Mouse (Mus musculus) erythroblast, embryonic 14.5 days (primary cell): ENCODE measurements around the gene Ascc2. TPM values are rescaled to one million over a fixed set of nuclear protein-coding genes. Genes with fewer than 3 reads are reported as not detected.

Experiments used
- H3K27me3 ChIP-seq: 2 replicates; pipeline ENCODE4 v1.6.1; 2012; ENCODE audit warnings: inconsistent platforms; ENCODE audit not compliant: control insufficient read depth
- H3K36me3 ChIP-seq: 2 replicates; pipeline ENCODE4 v1.6.1; 2012; ENCODE audit warnings: mild to moderate bottlenecking, inconsistent platforms; ENCODE audit not compliant: control insufficient read depth
- H3K4me1 ChIP-seq: 2 replicates; pipeline ENCODE4 v1.6.1; 2012; ENCODE audit warnings: inconsistent platforms; ENCODE audit not compliant: control insufficient read depth
- H3K4me3 ChIP-seq: replicated peaks from 2 replicates; pipeline ENCODE3; 2012; ENCODE audit warnings: moderate library complexity, mild to moderate bottlenecking, inconsistent platforms
- H3K9me3 ChIP-seq: 2 replicates; pipeline ENCODE4 v1.6.1; 2012; ENCODE audit warnings: low read length, inconsistent platforms, mixed read lengths; ENCODE audit not compliant: control insufficient read depth
- GATA1 ChIP-seq: IDR thresholded peaks from 2 replicates; pipeline ENCODE4 v1.6.1; 2012; ENCODE audit warnings: low read length, inconsistent platforms, mixed read lengths
- TAL1 ChIP-seq: IDR thresholded peaks from 3 replicates; pipeline ENCODE4 v1.6.1; 2012; ENCODE audit warnings: low read length, inconsistent platforms, mixed read lengths
- polyA plus RNA-seq: library from polyadenylated mRNA; stranded (reverse); fragments of >175 nt; gene quantifications from 2 replicates; pipeline ENCODE4 v1.2.3, GENCODE M21; 2012

The Ascc2 gene
- polyA plus RNA-seq, 1 experiment, result 5.3 TPM

DNA sequence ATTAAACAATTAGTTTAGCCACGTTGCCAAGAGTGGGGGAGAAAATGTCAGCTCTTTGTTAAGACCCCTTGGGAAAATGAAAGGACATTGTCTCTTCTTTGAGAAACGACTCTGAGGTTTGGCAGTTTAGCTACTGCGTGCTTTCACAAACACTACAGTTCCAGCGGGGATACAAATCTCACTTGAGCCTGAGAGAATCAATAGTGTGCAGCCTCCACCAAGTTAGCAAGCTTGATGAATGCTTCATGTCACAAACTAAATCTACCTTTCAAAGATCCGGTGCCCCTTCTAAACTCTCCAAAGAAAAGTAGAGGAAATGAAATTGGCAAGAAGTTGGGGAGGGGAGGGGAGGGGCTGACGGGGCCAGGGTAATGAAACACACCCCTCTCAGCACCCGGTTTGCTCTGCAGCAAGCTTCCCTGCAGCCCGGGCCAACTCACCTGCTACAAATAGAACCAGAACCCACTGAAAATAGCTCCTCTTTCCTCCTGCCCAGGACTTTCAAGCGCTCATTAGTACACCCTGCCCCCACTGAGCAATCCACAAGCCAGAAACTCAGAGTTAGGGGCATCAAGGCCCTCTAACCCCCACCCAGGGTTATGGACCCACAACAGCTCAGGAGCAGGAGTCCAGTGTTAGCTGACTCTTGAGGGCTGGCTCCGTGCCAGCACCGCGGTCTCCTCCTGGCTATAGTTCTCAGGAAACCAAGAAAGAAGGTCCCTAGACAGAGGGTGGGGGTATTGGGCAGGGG lies 34.7 kb upstream of the Ascc2 start:
- Histone ChIP-seq H3K36me3 (no peaks in the 10 kb centered on the region), H3K9me3 (peaks cover 3% of the 10 kb centered on the region; the same call in 1 of the 2 replicates), H3K27me3 (peaks cover 45% of the 10 kb centered on the region), H3K4me3 (no peak overlapping the region), H3K4me1 (peaks cover 13% of the 10 kb centered on the region)
- TF ChIP-seq GATA1, result no peak
- no peak for TF ChIP-seq TAL1

GRCm38 (mm10) chr11:4604441-4604840 lies 33.1 kb upstream of the Ascc2 start:
- peaks cover 3% of the 10 kb centered on the region; the same call in 1 of the 2 replicates for H3K9me3 ChIP-seq
- TF ChIP-seq GATA1, result no peak
- H3K4me1 ChIP-seq, result peaks cover 13% of the 10 kb centered on the region
- no peak overlapping the region for H3K4me3 ChIP-seq
- H3K27me3 ChIP-seq, result peaks cover 51% of the 10 kb centered on the region
- no peaks in the 10 kb centered on the region for H3K36me3 ChIP-seq

- Histone ChIP-seq H3K4me3 (no peak overlapping the region), H3K4me1 (peaks cover 13% of the 10 kb centered on the region), H3K36me3 (no peaks in the 10 kb centered on the region), H3K9me3 (peaks cover 3% of the 10 kb centered on the region; the same call in 1 of the 2 replicates), H3K27me3 (peaks cover 59% of the 10 kb centered on the region)
- TF ChIP-seq TAL1 (no peak), GATA1 (no peak)
These were observed 32.1 kb upstream of the Ascc2 start for GRCm38 (mm10) chr11:4605414-4605813.

DNA sequence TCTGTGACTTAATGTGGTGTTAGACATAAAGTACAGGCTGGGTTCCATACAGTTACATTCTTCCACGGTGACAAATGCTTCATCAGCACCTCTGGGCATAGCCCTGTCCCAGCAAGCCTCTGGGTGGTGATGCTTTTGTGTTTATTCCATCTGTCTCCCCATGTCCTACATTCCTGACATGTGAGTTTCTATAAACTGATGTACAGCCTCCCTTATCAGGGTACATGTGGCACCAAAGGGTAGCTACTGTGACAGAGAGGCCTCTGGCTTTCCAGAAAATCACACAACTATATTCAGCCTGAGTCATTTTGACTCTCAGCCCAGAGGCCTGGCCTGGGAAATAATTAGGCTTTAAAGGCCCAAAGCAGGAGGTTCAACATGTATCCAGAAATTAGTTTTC lies 31.0 kb upstream of the Ascc2 start:
- Histone ChIP-seq H3K4me3 (no peak overlapping the region), H3K4me1 (peaks cover 13% of the 10 kb centered on the region), H3K36me3 (no peaks in the 10 kb centered on the region), H3K9me3 (peaks cover 3% of the 10 kb centered on the region; the same call in 1 of the 2 replicates), H3K27me3 (peaks cover 68% of the 10 kb centered on the region)
- TF ChIP-seq TAL1 (no peak), GATA1 (no peak)

DNA sequence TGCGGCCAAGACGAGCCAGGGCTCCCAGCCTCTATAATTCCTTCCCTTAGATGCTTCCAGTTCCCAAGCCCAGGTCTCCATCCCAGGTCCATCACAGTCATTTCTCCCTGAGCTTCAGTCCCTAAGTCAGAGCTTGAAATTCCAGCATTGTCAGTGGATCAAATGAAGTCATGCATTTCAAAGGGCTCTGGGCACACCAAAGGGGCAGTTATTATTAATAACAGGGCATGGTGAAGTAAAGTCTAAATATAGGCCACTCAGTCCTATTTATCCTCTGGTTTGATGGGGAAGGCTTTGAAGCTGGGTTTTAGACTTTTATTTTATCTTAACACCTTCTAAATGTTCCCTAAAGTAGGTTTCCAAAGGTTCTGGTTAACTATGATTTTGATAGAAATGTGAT lies 25.6 kb upstream of the Ascc2 start:
- H3K4me3 ChIP-seq, result no peak overlapping the region
- H3K4me1 ChIP-seq, result no peaks in the 10 kb centered on the region
- TF ChIP-seq TAL1 (no peak), GATA1 (no peak)
- H3K36me3 ChIP-seq, result no peaks in the 10 kb centered on the region
- H3K9me3 ChIP-seq, result no peaks in the 10 kb centered on the region
- peaks cover 51% of the 10 kb centered on the region for H3K27me3 ChIP-seq

- no peaks in the 10 kb centered on the region for H3K9me3 ChIP-seq
- no peak within 1 kb of the TSS for H3K4me3 ChIP-seq
- H3K36me3 ChIP-seq, result no peaks in the 10 kb centered on the region
- no peaks in the 10 kb centered on the region for H3K4me1 ChIP-seq
- peaks cover 26% of the 10 kb centered on the region for H3K27me3 ChIP-seq
- no peak for TF ChIP-seq GATA1
- no peak for TF ChIP-seq TAL1
These were observed 17.5 kb upstream of the Ascc2 start, which contains the start of gene Gm11032 for GRCm38 (mm10) chr11:4620017-4620485. Gm11032 (plus strand) TSS chr11:4620067.

GRCm38 (mm10) chr11:4620501-4621108 lies 16.9 kb upstream of the Ascc2 start:
- Histone ChIP-seq H3K4me3 (no peak overlapping the region), H3K4me1 (no peaks in the 10 kb centered on the region), H3K36me3 (no peaks in the 10 kb centered on the region), H3K9me3 (no peaks in the 10 kb centered on the region), H3K27me3 (peaks cover 26% of the 10 kb centered on the region)
- no peak for TF ChIP-seq TAL1
- no peak for TF ChIP-seq GATA1

DNA sequence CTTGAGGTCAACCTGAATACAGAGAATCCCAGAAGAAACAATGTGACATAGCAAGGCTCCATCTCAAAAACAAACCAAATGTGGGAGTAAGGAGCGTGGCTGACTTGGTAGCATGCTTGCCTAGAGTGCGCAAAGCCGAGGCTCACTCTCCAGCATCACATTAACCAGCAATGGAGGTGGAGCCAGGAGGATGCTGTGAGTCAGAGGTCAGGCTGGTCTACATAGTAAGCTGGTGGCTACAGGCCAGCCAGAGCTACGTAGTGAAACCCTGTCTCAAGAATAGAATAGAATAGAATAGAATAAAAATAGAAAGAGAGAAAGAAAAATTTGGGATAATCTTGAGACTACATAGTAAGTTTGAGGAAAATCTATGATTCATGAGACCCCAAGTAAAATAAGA lies 15.7 kb upstream of the Ascc2 start:
- H3K4me3 ChIP-seq, result no peak overlapping the region
- peaks cover 26% of the 10 kb centered on the region for H3K27me3 ChIP-seq
- H3K36me3 ChIP-seq, result no peaks in the 10 kb centered on the region
- no peaks in the 10 kb centered on the region for H3K9me3 ChIP-seq
- TF ChIP-seq GATA1 (no peak), TAL1 (no peak)
- H3K4me1 ChIP-seq, result no peaks in the 10 kb centered on the region

GRCm38 (mm10) chr11:4622442-4622986 lies 15.0 kb upstream of the Ascc2 start:
- no peak overlapping the region for H3K4me3 ChIP-seq
- H3K9me3 ChIP-seq, result no peaks in the 10 kb centered on the region
- H3K36me3 ChIP-seq, result no peaks in the 10 kb centered on the region
- H3K27me3 ChIP-seq, result peaks cover 26% of the 10 kb centered on the region
- no peak for TF ChIP-seq TAL1
- TF ChIP-seq GATA1, result no peak
- no peaks in the 10 kb centered on the region for H3K4me1 ChIP-seq
